Mouse (Mus musculus): ENCODE measurements at regions not wholly inside any gene's neighbourhood (a gene's known extent, or its start where the extent isn't known, plus 50 kb on each side); places are given as distances from the start of the nearest gene placed in this dataset.

DNA sequence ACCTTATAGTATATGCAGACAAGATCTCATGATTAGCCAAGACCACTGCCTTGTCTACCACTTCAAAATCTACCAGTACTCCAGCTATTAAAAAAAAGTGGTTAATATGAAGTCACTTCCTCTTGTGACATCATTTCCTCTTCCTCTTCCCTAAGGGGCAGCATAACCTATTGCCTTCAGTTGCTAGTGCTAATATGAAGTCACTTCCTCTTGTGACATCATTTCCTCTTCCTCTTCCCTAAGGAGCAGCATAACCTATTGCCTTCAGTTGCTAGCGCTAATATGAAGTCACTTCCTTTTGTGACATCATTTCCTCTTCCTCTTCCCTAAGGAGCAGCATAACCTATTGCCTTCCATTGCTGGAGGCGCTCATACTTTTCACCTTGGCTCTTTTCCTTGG lies 218.2 kb downstream of the Rpap3 start:
- H3K4me1 ChIP-seq (replicated peaks; ENCODE audit: control insufficient read depth, insufficient read depth, low read length), result no peaks in the 10 kb centered on the region
- 82% methylated on average over 2 of the region's 2 CpGs for WGBS
- no peak overlapping the region for H3K27ac ChIP-seq (ENCODE audit: low read depth, low read length)
- DNase-seq (ENCODE audit: low spot score), result no peak
- no peaks in the 10 kb centered on the region for H3K36me3 ChIP-seq (ENCODE audit: control insufficient read depth, insufficient read depth, low read length)
- ATAC-seq (replicated peaks; ENCODE audit: low FRiP score), result no peak
- H3K4me2 ChIP-seq, result no peak overlapping the region
- no peaks in the 10 kb centered on the region for H3K27me3 ChIP-seq (replicated peaks; ENCODE audit: control insufficient read depth, insufficient read depth, low read length)
- H3K9me3 ChIP-seq (ENCODE audit: control insufficient read depth, low read length), result no peaks in the 10 kb centered on the region
- H3K4me3 ChIP-seq (ENCODE audit: low read depth, low read length), result no peak overlapping the region
- no peak overlapping the region for H3K9ac ChIP-seq (ENCODE audit: low read depth, low read length)

DNA sequence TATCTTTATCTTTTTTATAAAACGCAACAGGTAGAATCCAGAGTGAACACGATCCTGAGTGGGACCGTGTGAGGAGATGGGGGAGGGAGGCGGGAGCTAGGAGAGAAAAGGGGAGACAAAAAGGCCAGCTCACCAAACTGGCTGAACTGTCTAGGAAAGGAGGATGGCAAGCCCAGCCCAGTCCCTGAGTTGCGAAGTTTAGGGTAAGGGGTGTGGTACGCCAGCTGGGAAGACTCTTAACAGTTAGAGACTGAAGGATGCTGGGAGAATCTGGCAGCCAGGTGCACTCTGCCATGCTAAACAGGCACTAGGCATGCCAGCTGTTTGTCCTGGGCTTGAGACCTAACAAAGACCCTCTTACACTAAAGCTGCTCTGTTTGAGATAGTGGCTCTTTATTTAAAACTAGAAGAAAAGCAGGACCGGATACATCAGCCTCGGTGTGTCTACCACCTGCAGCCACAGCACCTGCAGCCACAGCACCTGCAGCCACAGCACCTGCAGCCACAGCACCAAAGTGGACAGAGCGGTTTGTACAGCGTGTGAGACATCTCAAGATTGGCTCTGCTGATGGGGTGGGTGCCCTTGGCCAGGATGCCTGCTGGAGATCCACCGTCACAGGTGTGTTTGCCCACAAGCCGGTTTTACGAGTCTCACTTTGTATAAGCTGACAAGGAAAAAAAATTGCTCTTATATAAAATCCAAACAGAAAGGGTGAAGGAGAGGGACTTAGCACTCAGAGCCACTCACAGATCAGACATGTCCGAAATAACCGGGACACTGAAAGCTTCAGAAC lies 225.1 kb upstream of the Amigo2 start:
- Histone ChIP-seq H3K27me3 (replicated peaks; ENCODE audit: control insufficient read depth, insufficient read depth, low read length) (no peaks in the 10 kb centered on the region), H3K4me1 (replicated peaks; ENCODE audit: control insufficient read depth, insufficient read depth, low read length) (no peaks in the 10 kb centered on the region), H3K9me3 (ENCODE audit: control insufficient read depth, low read length) (no peaks in the 10 kb centered on the region), H3K9ac (ENCODE audit: low read depth, low read length) (no peak overlapping the region), H3K36me3 (ENCODE audit: control insufficient read depth, insufficient read depth, low read length) (no peaks in the 10 kb centered on the region), H3K27ac (ENCODE audit: low read depth, low read length) (no peak overlapping the region), H3K4me3 (ENCODE audit: low read depth, low read length) (no peak overlapping the region), H3K4me2 (no peak overlapping the region)
- WGBS, result 85% methylated on average over 15 of the region's 15 CpGs
- DNase-seq (ENCODE audit: low spot score) (no peak), ATAC-seq (replicated peaks; ENCODE audit: low FRiP score) (no peak)

DNA sequence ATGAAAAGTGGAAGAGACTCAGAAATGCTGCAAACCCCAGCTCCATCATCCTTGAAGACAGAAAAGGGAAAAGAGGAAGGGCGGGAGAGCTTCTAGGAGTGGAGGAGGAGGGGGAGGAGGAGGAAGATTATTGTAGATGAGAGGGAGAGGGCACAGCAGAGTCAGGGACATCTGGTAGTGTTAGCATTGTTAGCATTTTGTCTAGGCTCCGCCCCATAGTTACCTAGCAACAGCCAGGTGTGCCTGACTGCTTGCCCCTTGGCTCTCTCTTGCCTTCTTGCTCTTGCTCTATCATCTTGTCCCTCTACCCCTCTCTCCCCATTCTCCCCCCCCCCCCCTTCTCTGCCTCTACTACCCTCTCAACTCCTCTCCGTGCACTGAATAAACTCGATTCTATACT lies 224.4 kb upstream of the Amigo2 start:
- Histone ChIP-seq H3K4me3 (ENCODE audit: low read depth, low read length) (no peak overlapping the region), H3K9ac (ENCODE audit: low read depth, low read length) (no peak overlapping the region), H3K36me3 (ENCODE audit: control insufficient read depth, insufficient read depth, low read length) (no peaks in the 10 kb centered on the region), H3K9me3 (ENCODE audit: control insufficient read depth, low read length) (no peaks in the 10 kb centered on the region), H3K27ac (ENCODE audit: low read depth, low read length) (no peak overlapping the region), H3K4me2 (no peak overlapping the region), H3K4me1 (replicated peaks; ENCODE audit: control insufficient read depth, insufficient read depth, low read length) (no peaks in the 10 kb centered on the region), H3K27me3 (replicated peaks; ENCODE audit: control insufficient read depth, insufficient read depth, low read length) (no peaks in the 10 kb centered on the region)
- DNase-seq (ENCODE audit: low spot score), result no peak
- ATAC-seq (replicated peaks; ENCODE audit: low FRiP score), result no peak
- 69% methylated on average over 4 of the region's 4 CpGs for WGBS

DNA sequence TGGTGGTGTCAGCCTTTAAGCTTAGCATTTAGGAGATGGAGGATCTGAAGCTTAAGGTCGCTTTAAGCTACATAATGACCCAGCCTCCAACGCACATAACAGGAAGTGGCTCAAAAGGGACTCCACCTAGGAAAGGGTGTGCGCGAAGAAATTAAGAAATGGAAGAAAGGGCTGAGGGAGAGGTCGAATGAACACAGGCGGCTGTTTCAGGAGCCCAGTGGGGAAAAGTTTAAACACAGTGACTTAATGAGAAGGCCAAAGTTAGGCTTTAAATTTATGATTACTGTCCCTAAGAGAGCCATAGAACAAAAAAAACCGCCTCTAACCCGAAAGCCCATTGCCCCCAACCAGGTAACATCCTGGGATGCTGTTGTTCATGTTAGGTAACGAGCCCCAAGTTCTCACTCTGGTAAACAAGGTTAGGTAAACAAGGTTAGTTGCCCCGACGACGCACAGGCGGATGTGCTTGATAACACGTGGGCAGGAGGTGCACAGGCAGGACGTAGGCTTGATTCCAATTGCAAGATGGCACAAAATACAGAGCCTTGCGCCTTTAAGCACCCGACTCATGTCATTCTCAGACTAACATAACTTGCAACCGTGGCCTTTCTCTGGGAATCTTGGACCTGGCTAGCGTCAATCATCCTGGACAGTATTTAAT lies 222.7 kb upstream of the Amigo2 start:
- WGBS, result 74% methylated on average over 19 of the region's 19 CpGs
- Histone ChIP-seq H3K27me3 (replicated peaks; ENCODE audit: control insufficient read depth, insufficient read depth, low read length) (no peaks in the 10 kb centered on the region), H3K4me3 (ENCODE audit: low read depth, low read length) (no peak overlapping the region), H3K36me3 (ENCODE audit: control insufficient read depth, insufficient read depth, low read length) (no peaks in the 10 kb centered on the region), H3K9me3 (ENCODE audit: control insufficient read depth, low read length) (no peaks in the 10 kb centered on the region), H3K4me1 (replicated peaks; ENCODE audit: control insufficient read depth, insufficient read depth, low read length) (no peaks in the 10 kb centered on the region), H3K27ac (ENCODE audit: low read depth, low read length) (no peak overlapping the region), H3K9ac (ENCODE audit: low read depth, low read length) (no peak overlapping the region), H3K4me2 (no peak overlapping the region)
- no peak for ATAC-seq (replicated peaks; ENCODE audit: low FRiP score)
- DNase-seq (ENCODE audit: low spot score), result no peak

DNA sequence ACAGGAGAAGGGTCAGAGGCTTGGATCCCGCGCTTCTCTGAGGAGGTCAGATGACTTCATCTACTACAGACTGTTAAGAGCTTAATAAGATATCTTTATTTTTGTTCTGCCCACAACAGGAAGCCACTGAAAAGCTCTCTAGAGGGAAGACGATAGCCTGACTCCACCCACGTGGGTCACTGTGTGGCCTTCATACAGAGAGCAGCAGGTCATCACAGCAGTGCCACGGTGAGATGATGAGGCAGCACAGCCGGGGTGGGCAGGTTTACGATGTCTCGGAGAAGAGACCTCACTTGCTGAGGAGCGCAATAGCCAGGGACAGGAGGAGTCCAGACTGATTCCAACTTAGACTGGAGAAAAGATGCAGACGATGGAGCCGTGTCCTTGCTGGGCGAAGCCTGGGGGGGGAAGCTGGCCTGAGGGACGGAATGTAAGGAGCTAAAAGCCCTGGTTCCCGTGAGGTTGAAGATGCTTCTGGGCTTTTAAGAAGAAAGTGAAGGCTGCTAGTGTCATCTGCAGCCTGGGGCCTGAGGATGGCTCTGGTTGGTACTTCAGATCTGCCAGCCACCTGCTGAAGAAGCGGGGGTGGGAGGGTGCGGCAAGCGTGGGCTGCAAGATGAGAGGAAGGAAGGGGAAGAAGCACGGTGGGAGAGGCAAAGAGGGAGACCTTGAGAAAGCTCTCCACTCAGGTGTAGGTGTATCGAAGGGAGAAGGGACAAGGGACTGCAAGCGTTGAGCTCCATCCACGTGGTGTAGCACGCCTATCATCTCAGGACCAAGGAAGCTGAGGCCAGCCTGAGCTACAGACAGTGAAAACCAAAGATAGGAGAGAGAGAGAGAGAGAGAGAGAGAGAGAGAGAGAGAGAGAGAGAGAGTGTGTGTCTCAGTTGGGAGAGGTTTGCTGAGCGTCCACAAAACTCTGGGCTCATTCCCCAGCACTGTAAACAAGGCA lies 221.9 kb upstream of the Amigo2 start:
- 68% methylated on average over 23 of the region's 23 CpGs for WGBS
- H3K9ac ChIP-seq (ENCODE audit: low read depth, low read length), result no peak overlapping the region
- 0 out of 2 replicates have a peak, but pooled peaks have one; percentile 18 for ATAC-seq (replicated peaks; ENCODE audit: low FRiP score)

DNA sequence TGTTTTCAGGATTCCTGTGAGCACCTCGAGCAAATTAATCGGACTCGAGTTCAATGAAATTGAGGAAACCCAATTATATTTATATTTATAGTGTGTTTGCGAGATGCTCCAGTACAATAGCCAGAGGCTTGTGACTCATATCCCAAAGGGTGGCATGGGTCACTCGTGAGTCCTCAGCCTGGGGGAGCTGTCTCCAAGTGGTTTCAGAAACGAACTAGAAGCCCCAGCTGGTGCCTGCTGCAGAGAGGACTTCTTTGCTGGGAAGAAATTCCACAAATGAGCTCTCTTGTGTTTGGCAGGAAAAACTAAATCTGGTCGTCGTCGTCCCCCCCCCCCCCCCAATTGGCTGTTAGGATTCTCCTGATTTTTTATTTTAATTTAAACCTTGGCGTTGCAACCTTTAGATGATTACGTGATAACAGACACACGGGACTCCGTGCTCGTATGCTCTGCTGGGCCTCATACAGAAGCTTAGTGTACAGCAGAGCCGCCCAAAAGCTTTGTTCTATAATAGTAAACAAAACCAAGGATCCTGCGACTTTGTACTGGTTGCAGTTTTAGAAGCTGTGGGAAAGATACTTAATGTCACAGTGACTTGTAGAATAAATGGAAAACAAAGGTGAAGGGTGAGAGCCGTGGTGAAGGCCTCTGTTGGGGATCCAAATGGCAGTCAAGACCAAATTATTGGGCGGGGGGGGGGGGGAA lies 220.8 kb upstream of the Amigo2 start:
- H3K4me3 ChIP-seq (ENCODE audit: low read depth, low read length), result no peak overlapping the region
- no peaks in the 10 kb centered on the region for H3K36me3 ChIP-seq (ENCODE audit: control insufficient read depth, insufficient read depth, low read length)
- no peak overlapping the region for H3K27ac ChIP-seq (ENCODE audit: low read depth, low read length)
- no peaks in the 10 kb centered on the region for H3K9me3 ChIP-seq (ENCODE audit: control insufficient read depth, low read length)
- no peak for DNase-seq (ENCODE audit: low spot score)
- H3K9ac ChIP-seq (ENCODE audit: low read depth, low read length), result no peak overlapping the region
- H3K4me1 ChIP-seq (replicated peaks; ENCODE audit: control insufficient read depth, insufficient read depth, low read length), result no peaks in the 10 kb centered on the region
- no peak overlapping the region for H3K4me2 ChIP-seq
- 82% methylated on average over 18 of the region's 18 CpGs for WGBS
- H3K27me3 ChIP-seq (replicated peaks; ENCODE audit: control insufficient read depth, insufficient read depth, low read length), result no peaks in the 10 kb centered on the region
- ATAC-seq (replicated peaks; ENCODE audit: low FRiP score), result no peak

More for the DNA sequence above, 221.9 kb upstream of the Amigo2 start:
- H3K4me2 ChIP-seq, result no peak overlapping the region
- H3K36me3 ChIP-seq (ENCODE audit: control insufficient read depth, insufficient read depth, low read length), result no peaks in the 10 kb centered on the region
- no peak overlapping the region for H3K4me3 ChIP-seq (ENCODE audit: low read depth, low read length)
- no peaks in the 10 kb centered on the region for H3K27me3 ChIP-seq (replicated peaks; ENCODE audit: control insufficient read depth, insufficient read depth, low read length)
- no peaks in the 10 kb centered on the region for H3K4me1 ChIP-seq (replicated peaks; ENCODE audit: control insufficient read depth, insufficient read depth, low read length)
- no peak for DNase-seq (ENCODE audit: low spot score)
- no peak overlapping the region for H3K27ac ChIP-seq (ENCODE audit: low read depth, low read length)
- no peaks in the 10 kb centered on the region for H3K9me3 ChIP-seq (ENCODE audit: control insufficient read depth, low read length)

DNA sequence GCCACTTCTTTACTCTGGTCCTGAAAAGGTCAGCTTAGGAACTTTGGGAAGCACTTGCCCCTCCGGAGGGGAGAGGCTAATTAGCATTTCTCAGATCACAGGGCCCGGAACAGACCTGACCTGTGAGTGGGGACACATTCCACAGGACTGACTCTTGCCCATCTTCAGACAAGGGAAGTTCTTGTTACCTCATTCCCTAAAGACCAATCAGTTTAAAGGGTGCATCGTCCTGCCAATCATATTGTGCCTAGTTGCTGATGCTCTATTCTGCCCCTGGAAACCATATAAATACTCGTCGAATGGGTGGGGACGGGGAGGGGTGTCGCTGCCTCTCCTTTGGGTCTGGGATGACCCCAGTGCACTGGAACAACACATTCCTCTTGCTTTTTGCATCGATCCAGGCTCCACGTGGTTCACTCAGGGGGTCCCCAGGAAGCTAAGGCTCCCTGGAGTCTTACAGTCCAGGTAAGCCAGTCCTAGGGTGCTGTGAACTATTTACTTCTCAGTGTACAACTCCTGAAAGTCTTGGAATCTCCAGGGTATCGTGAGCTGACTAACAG lies 219.9 kb upstream of the Amigo2 start:
- no peak overlapping the region for H3K4me3 ChIP-seq (ENCODE audit: low read depth, low read length)
- no peak overlapping the region for H3K9ac ChIP-seq (ENCODE audit: low read depth, low read length)
- DNase-seq (ENCODE audit: low spot score) (no peak), ATAC-seq (replicated peaks; ENCODE audit: low FRiP score) (no peak)
- no peak overlapping the region for H3K4me2 ChIP-seq
- no peaks in the 10 kb centered on the region for H3K9me3 ChIP-seq (ENCODE audit: control insufficient read depth, low read length)
- WGBS, result 74% methylated on average over 10 of the region's 10 CpGs
- no peaks in the 10 kb centered on the region for H3K36me3 ChIP-seq (ENCODE audit: control insufficient read depth, insufficient read depth, low read length)
- no peaks in the 10 kb centered on the region for H3K4me1 ChIP-seq (replicated peaks; ENCODE audit: control insufficient read depth, insufficient read depth, low read length)
- H3K27me3 ChIP-seq (replicated peaks; ENCODE audit: control insufficient read depth, insufficient read depth, low read length), result no peaks in the 10 kb centered on the region
- no peak overlapping the region for H3K27ac ChIP-seq (ENCODE audit: low read depth, low read length)

DNA sequence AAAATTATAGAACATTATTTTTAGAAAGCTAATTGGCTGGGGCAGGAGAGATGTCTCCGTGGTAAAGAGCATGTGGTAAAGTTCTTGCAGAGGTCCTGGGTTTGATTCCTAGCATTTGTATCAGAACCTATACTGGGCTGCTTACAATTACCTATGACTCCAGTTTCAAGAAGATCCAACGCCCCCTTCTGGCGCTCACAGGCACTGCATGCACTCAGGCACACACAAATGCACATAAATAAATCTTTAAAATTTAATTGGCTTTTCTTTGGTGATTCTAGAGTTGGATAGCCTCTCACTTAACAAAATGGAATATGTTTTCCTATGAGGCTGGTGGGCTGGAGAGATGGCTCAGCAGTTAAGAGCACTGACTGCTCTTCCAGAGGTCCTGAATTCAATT lies 219.0 kb upstream of the Amigo2 start:
- Histone ChIP-seq H3K4me1 (replicated peaks; ENCODE audit: control insufficient read depth, insufficient read depth, low read length) (no peaks in the 10 kb centered on the region), H3K4me3 (ENCODE audit: low read depth, low read length) (no peak overlapping the region), H3K27ac (ENCODE audit: low read depth, low read length) (no peak overlapping the region), H3K9me3 (ENCODE audit: control insufficient read depth, low read length) (no peaks in the 10 kb centered on the region), H3K4me2 (no peak overlapping the region), H3K9ac (ENCODE audit: low read depth, low read length) (no peak overlapping the region), H3K36me3 (ENCODE audit: control insufficient read depth, insufficient read depth, low read length) (no peaks in the 10 kb centered on the region), H3K27me3 (replicated peaks; ENCODE audit: control insufficient read depth, insufficient read depth, low read length) (no peaks in the 10 kb centered on the region)
- ATAC-seq (replicated peaks; ENCODE audit: low FRiP score), result no peak
- 53% methylated on average over 3 of the region's 3 CpGs for WGBS
- no peak for DNase-seq (ENCODE audit: low spot score)

All from liver, embryonic 11.5 days (tissue).